Mouse (Mus musculus): ENCODE measurements at regions not wholly inside any gene's neighbourhood (a gene's known extent, or its start where the extent isn't known, plus 50 kb on each side); places are given as distances from the start of the nearest gene placed in this dataset.

GRCm38 (mm10) chr8:103936491-103936890, 164.9 kb upstream of the Cdh5 start:
- TF ChIP-seq CTCF (IDR thresholded peaks at IDR 0.05; ENCODE audit: borderline replicate concordance, control insufficient read depth, extremely low read depth, insufficient read depth, low read length, poor library complexity) (no peak), POLR2A (IDR thresholded peaks at IDR 0.05; ENCODE audit: control insufficient read depth, extremely low read depth, insufficient read depth, low read length, poor library complexity) (no peak)

Measured in thymus, adult 2 months (tissue).